Mouse (Mus musculus): Measurements from ENCODE around the gene Lag3. TPM values are rescaled to one million over a fixed set of nuclear protein-coding genes. Genes with fewer than 3 reads are reported as not detected.

Lag3 gene
- polyA plus RNA-seq (2015; fragmentation: Nextera tagmentation; extraction: Ambion mirVana) = 1.9 TPM in 2 replicates

GRCm38 (mm10) chr6:124911533-124912218 is at the start of gene Lag3:
TSS of gene Lag3 (minus strand) at chr6:124911705.
- Histone ChIP-seq H3K36me3 (ENCODE audit: control insufficient read depth, insufficient read depth, low read length) (peaks cover 17% of the 10 kb centered on the region), H3K4me3 (ENCODE audit: low read length) (peak within 1 kb of the TSS; percentile 5; the same call in 1 of the 2 replicates), H3K9ac (ENCODE audit: low read depth, low read length) (no peak within 1 kb of the TSS), H3K9me3 (ENCODE audit: control insufficient read depth, low read length) (no peaks in the 10 kb centered on the region), H3K4me1 (ENCODE audit: control insufficient read depth, insufficient read depth, low read length) (peaks cover 47% of the 10 kb centered on the region), H3K27ac (ENCODE audit: low read length) (0 out of 2 replicates have a peak within 1 kb of the TSS, but pooled peaks have one; percentile 4), H3K27me3 (replicated peaks; ENCODE audit: control insufficient read depth, insufficient read depth, low read length) (peaks cover 8% of the 10 kb centered on the region; the same call in 1 of the 2 replicates), H3K4me2 (ENCODE audit: low read depth, low read length) (peak within 1 kb of the TSS; percentile 19; the same call in 1 of the 2 replicates)
- no peak for ATAC-seq
- WGBS = 29% methylated on average over 13 of the region's 13 CpGs

DNA sequence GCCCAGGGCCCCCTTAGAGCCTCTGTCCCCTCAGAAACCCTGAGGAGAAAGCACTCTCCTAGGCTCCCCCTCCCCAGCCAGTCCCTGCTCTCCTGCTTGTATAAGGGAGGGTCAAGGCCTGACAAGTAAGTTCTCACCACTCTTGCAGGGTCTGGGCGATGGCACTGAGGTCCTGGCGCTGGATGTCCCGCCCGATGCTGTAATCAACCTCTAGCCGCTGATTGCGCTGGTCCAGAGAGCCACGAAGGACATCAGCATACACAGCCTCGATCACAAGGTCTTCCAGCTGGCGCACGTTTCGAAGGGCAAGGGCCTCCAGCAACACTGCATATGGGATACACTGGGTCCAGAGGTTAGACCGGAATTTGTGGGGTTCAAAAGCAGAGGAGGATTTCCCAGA is 49.5 kb upstream of the Lag3 start:
- Histone ChIP-seq H3K27ac (ENCODE audit: low read length) (no peak overlapping the region), H3K4me1 (ENCODE audit: control insufficient read depth, insufficient read depth, low read length) (peaks cover 10% of the 10 kb centered on the region), H3K9me3 (ENCODE audit: control insufficient read depth, low read length) (no peaks in the 10 kb centered on the region), H3K4me3 (ENCODE audit: low read length) (no peak overlapping the region), H3K36me3 (ENCODE audit: control insufficient read depth, insufficient read depth, low read length) (peaks cover 17% of the 10 kb centered on the region), H3K4me2 (ENCODE audit: low read depth, low read length) (no peak overlapping the region), H3K27me3 (replicated peaks; ENCODE audit: control insufficient read depth, insufficient read depth, low read length) (no peaks in the 10 kb centered on the region), H3K9ac (ENCODE audit: low read depth, low read length) (no peak overlapping the region)
- no peak for ATAC-seq
- 90% methylated on average over 12 of the region's 12 CpGs for WGBS

DNA sequence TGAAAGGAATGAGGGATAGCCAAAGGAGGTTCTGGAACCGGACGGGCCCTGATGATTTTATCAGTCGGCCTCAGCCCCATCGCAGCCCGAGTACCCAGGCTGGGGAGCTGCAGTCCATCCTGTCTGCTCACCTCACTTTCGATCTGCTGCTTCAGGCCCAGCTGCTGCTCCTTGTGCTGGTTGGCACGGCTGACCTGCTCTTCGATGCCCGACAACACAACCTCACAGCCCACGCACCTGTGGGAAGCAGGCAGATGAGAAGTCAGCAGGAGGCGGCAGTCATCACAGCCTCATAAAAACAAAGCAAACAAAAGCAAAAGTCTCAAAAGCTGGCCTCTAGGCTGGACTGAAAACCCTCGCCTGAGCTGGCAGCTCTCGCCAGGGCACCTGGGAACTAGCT is 48.5 kb upstream of the Lag3 start:
- Histone ChIP-seq H3K4me3 (ENCODE audit: low read length) (no peak overlapping the region), H3K4me2 (ENCODE audit: low read depth, low read length) (no peak overlapping the region), H3K9me3 (ENCODE audit: control insufficient read depth, low read length) (no peaks in the 10 kb centered on the region), H3K4me1 (ENCODE audit: control insufficient read depth, insufficient read depth, low read length) (peaks cover 9% of the 10 kb centered on the region), H3K9ac (ENCODE audit: low read depth, low read length) (no peak overlapping the region), H3K27me3 (replicated peaks; ENCODE audit: control insufficient read depth, insufficient read depth, low read length) (no peaks in the 10 kb centered on the region), H3K36me3 (ENCODE audit: control insufficient read depth, insufficient read depth, low read length) (peaks cover 17% of the 10 kb centered on the region), H3K27ac (ENCODE audit: low read length) (no peak overlapping the region)
- 89% methylated on average over 13 of the region's 13 CpGs for WGBS
- ATAC-seq = no peak

- no peaks in the 10 kb centered on the region for H3K27me3 ChIP-seq (replicated peaks; ENCODE audit: control insufficient read depth, insufficient read depth, low read length)
- no peak overlapping the region for H3K27ac ChIP-seq (ENCODE audit: low read length)
- H3K9ac ChIP-seq (ENCODE audit: low read depth, low read length) = no peak overlapping the region
- no peak overlapping the region for H3K4me3 ChIP-seq (ENCODE audit: low read length)
- H3K9me3 ChIP-seq (ENCODE audit: control insufficient read depth, low read length) = no peaks in the 10 kb centered on the region
- H3K36me3 ChIP-seq (ENCODE audit: control insufficient read depth, insufficient read depth, low read length) = peaks cover 17% of the 10 kb centered on the region
- H3K4me2 ChIP-seq (ENCODE audit: low read depth, low read length) = no peak overlapping the region
- ATAC-seq = no peak
- no peaks in the 10 kb centered on the region for H3K4me1 ChIP-seq (ENCODE audit: control insufficient read depth, insufficient read depth, low read length)
- 90% methylated on average over 3 of the region's 3 CpGs for WGBS
These were observed 46.6 kb upstream of the Lag3 start for GRCm38 (mm10) chr6:124958127-124958526.

DNA sequence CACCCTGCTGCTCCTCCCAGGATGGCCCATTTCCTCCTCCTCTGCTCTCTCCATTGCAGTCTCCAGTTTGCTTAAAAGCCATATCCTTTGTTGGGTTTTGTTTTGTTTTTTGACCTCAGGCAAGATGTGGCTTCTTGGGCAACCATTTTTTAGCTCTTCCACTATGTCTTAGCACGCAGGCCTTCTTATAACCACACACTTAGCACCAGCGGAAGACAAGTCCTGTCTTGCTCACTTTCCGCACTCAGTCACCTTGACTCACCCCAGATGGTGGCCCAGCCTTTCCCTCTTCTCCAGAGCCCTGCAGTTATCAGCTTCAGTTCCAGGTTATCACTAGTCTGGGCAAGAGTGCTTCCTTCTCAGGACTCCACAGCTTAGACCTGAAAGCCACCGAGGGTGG is 43.7 kb upstream of the Lag3 start:
- H3K9ac ChIP-seq (ENCODE audit: low read depth, low read length) = no peak overlapping the region
- H3K4me3 ChIP-seq (ENCODE audit: low read length) = no peak overlapping the region
- H3K27me3 ChIP-seq (replicated peaks; ENCODE audit: control insufficient read depth, insufficient read depth, low read length) = no peaks in the 10 kb centered on the region
- no peak overlapping the region for H3K4me2 ChIP-seq (ENCODE audit: low read depth, low read length)
- no peak for ATAC-seq
- no peaks in the 10 kb centered on the region for H3K4me1 ChIP-seq (ENCODE audit: control insufficient read depth, insufficient read depth, low read length)
- H3K9me3 ChIP-seq (ENCODE audit: control insufficient read depth, low read length) = no peaks in the 10 kb centered on the region; the same call in 1 of the 2 replicates
- H3K36me3 ChIP-seq (ENCODE audit: control insufficient read depth, insufficient read depth, low read length) = peaks cover 9% of the 10 kb centered on the region
- no peak overlapping the region for H3K27ac ChIP-seq (ENCODE audit: low read length)
- WGBS = 95% methylated on average over 4 of the region's 4 CpGs

- no peak overlapping the region for H3K4me2 ChIP-seq (ENCODE audit: low read depth, low read length)
- peaks cover 3% of the 10 kb centered on the region; the same call in 1 of the 2 replicates for H3K36me3 ChIP-seq (ENCODE audit: control insufficient read depth, insufficient read depth, low read length)
- no peaks in the 10 kb centered on the region for H3K27me3 ChIP-seq (replicated peaks; ENCODE audit: control insufficient read depth, insufficient read depth, low read length)
- ATAC-seq = no peak
- H3K9ac ChIP-seq (ENCODE audit: low read depth, low read length) = no peak overlapping the region
- no peak overlapping the region for H3K27ac ChIP-seq (ENCODE audit: low read length)
- no peaks in the 10 kb centered on the region; the same call in 1 of the 2 replicates for H3K9me3 ChIP-seq (ENCODE audit: control insufficient read depth, low read length)
- 88% methylated on average over 2 of the region's 2 CpGs for WGBS
- no peaks in the 10 kb centered on the region for H3K4me1 ChIP-seq (ENCODE audit: control insufficient read depth, insufficient read depth, low read length)
- no peak overlapping the region for H3K4me3 ChIP-seq (ENCODE audit: low read length)
These were observed 42.6 kb upstream of the Lag3 start for GRCm38 (mm10) chr6:124953991-124954715.

DNA sequence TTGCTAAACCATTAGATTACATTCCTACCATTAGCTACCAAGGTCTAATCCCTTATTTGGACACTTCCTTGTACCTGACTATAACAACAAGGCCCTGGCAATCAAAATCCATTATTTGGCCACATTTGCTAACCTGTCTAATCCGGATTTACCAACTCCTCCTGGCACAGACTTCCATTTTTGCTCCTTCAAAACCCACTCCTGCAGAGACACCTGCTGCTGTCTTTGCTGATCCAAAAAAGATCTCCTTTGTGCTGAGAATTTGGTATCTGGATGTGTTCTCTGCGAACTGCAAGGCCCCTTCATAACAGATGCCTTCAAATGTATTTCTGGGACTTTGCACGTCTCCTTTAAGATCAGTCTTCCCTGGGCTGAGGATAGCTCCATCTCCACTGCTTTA is 32.0 kb upstream of the Lag3 start:
- Histone ChIP-seq H3K9ac (ENCODE audit: low read depth, low read length) (no peak overlapping the region), H3K9me3 (ENCODE audit: control insufficient read depth, low read length) (no peaks in the 10 kb centered on the region), H3K4me3 (ENCODE audit: low read length) (no peak overlapping the region), H3K27ac (ENCODE audit: low read length) (no peak overlapping the region), H3K36me3 (ENCODE audit: control insufficient read depth, insufficient read depth, low read length) (no peaks in the 10 kb centered on the region), H3K4me2 (ENCODE audit: low read depth, low read length) (no peak overlapping the region), H3K4me1 (ENCODE audit: control insufficient read depth, insufficient read depth, low read length) (no peaks in the 10 kb centered on the region), H3K27me3 (replicated peaks; ENCODE audit: control insufficient read depth, insufficient read depth, low read length) (no peaks in the 10 kb centered on the region)
- ATAC-seq = no peak
- 88% methylated on average over 3 of the region's 3 CpGs for WGBS

- no peaks in the 10 kb centered on the region for H3K27me3 ChIP-seq (replicated peaks; ENCODE audit: control insufficient read depth, insufficient read depth, low read length)
- no peaks in the 10 kb centered on the region for H3K4me1 ChIP-seq (ENCODE audit: control insufficient read depth, insufficient read depth, low read length)
- 70% methylated on average over 1 of the region's 1 CpGs for WGBS
- ATAC-seq = peak; percentile 86
- H3K4me3 ChIP-seq (ENCODE audit: low read length) = no peak overlapping the region
- no peak overlapping the region for H3K9ac ChIP-seq (ENCODE audit: low read depth, low read length)
- no peak overlapping the region for H3K4me2 ChIP-seq (ENCODE audit: low read depth, low read length)
- H3K9me3 ChIP-seq (ENCODE audit: control insufficient read depth, low read length) = no peaks in the 10 kb centered on the region
- peaks cover under 1% of the 10 kb centered on the region; the same call in 1 of the 2 replicates for H3K36me3 ChIP-seq (ENCODE audit: control insufficient read depth, insufficient read depth, low read length)
- no peak overlapping the region for H3K27ac ChIP-seq (ENCODE audit: low read length)
These were observed 30.2 kb upstream of the Lag3 start for GRCm38 (mm10) chr6:124941679-124942078.

DNA sequence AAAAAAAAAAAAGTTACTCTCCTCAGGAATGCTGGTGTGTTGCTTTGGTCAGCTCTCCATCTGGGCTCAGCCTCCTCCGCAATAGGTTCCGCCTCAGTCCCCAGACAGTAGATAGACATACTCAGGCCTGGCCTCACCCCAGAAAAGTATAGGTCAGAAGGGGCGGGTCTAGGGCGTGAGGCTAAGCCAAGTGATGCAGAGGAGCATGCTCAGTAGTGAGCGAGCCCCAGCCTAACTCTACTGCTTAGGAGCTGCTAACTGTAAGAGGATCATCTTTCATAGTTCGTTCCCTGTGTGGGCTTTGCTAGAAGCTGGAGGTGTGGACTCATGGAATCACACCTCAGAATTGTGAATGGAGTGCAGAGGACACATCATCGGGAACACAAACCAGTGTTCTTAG is 27.0 kb upstream of the Lag3 start:
- WGBS = 88% methylated on average over 7 of the region's 7 CpGs
- Histone ChIP-seq H3K9me3 (ENCODE audit: control insufficient read depth, low read length) (no peaks in the 10 kb centered on the region), H3K4me1 (ENCODE audit: control insufficient read depth, insufficient read depth, low read length) (peaks cover 16% of the 10 kb centered on the region; the same call in 1 of the 2 replicates), H3K4me3 (ENCODE audit: low read length) (no peak overlapping the region), H3K36me3 (ENCODE audit: control insufficient read depth, insufficient read depth, low read length) (peaks cover 22% of the 10 kb centered on the region; the same call in 1 of the 2 replicates), H3K27me3 (replicated peaks; ENCODE audit: control insufficient read depth, insufficient read depth, low read length) (no peaks in the 10 kb centered on the region), H3K9ac (ENCODE audit: low read depth, low read length) (no peak overlapping the region), H3K4me2 (ENCODE audit: low read depth, low read length) (no peak overlapping the region), H3K27ac (ENCODE audit: low read length) (no peak overlapping the region)
- ATAC-seq = no peak
